Mouse (Mus musculus): ENCODE data around the gene Plagl1. TPM values are rescaled to one million over a fixed set of nuclear protein-coding genes. Genes with fewer than 3 reads are reported as not detected.

Plagl1 gene
- polyA plus RNA-seq, 1 experiment from 2014 or later, result 64.5 TPM

GRCm38 (mm10) chr10:13135751-13136150, 75.4 kb downstream of the Plagl1 start:
- no peak overlapping the region for H3K4me3 ChIP-seq (replicated peaks)
- no peak for ATAC-seq (ENCODE audit: insufficient number of reproducible peaks, insufficient read depth, low FRiP score, low TSS enrichment, low read depth)
- H3K27ac ChIP-seq, result no peak overlapping the region
- 94% methylated on average over 7 of the region's 7 CpGs for WGBS
- H3K9ac ChIP-seq (replicated peaks), result no peak overlapping the region
- no peaks in the 10 kb centered on the region for H3K27me3 ChIP-seq
- no peaks in the 10 kb centered on the region for H3K9me3 ChIP-seq
- no peak overlapping the region for H3K4me2 ChIP-seq
- no peaks in the 10 kb centered on the region for H3K36me3 ChIP-seq
- no peaks in the 10 kb centered on the region for H3K4me1 ChIP-seq (replicated peaks)

- Histone ChIP-seq H3K27ac (no peak overlapping the region), H3K4me3 (replicated peaks) (no peak overlapping the region), H3K27me3 (no peaks in the 10 kb centered on the region), H3K9ac (replicated peaks) (no peak overlapping the region), H3K9me3 (no peaks in the 10 kb centered on the region), H3K4me2 (no peak overlapping the region), H3K36me3 (no peaks in the 10 kb centered on the region), H3K4me1 (replicated peaks) (no peaks in the 10 kb centered on the region)
- 88% methylated on average over 6 of the region's 6 CpGs for WGBS
- no peak for ATAC-seq (ENCODE audit: insufficient number of reproducible peaks, insufficient read depth, low FRiP score, low TSS enrichment, low read depth)
These were observed 77.6 kb downstream of the Plagl1 start for GRCm38 (mm10) chr10:13137906-13138305.

- Histone ChIP-seq H3K9ac (replicated peaks) (no peak overlapping the region), H3K36me3 (no peaks in the 10 kb centered on the region), H3K9me3 (no peaks in the 10 kb centered on the region), H3K27ac (no peak overlapping the region), H3K27me3 (no peaks in the 10 kb centered on the region), H3K4me1 (replicated peaks) (no peaks in the 10 kb centered on the region), H3K4me3 (replicated peaks) (no peak overlapping the region), H3K4me2 (no peak overlapping the region)
- ATAC-seq (ENCODE audit: insufficient number of reproducible peaks, insufficient read depth, low FRiP score, low TSS enrichment, low read depth), result no peak
- 85% methylated on average over 2 of the region's 2 CpGs for WGBS
These were observed 80.1 kb downstream of the Plagl1 start for GRCm38 (mm10) chr10:13140434-13140833.

GRCm38 (mm10) chr10:13150435-13150834, 90.1 kb downstream of the Plagl1 start:
- WGBS, result 76% methylated on average over 3 of the region's 3 CpGs
- H3K4me3 ChIP-seq (replicated peaks), result no peak overlapping the region
- ATAC-seq (ENCODE audit: insufficient number of reproducible peaks, insufficient read depth, low FRiP score, low TSS enrichment, low read depth), result peak; percentile 31; the same call in 1 of the 2 replicates
- H3K4me2 ChIP-seq, result no peak overlapping the region
- H3K36me3 ChIP-seq, result no peaks in the 10 kb centered on the region
- H3K27ac ChIP-seq, result 0 out of 2 replicates have a peak overlapping the region, but pooled peaks have one; percentile 2
- no peaks in the 10 kb centered on the region for H3K9me3 ChIP-seq
- H3K4me1 ChIP-seq (replicated peaks), result no peaks in the 10 kb centered on the region
- H3K9ac ChIP-seq (replicated peaks), result no peak overlapping the region
- H3K27me3 ChIP-seq, result no peaks in the 10 kb centered on the region

GRCm38 (mm10) chr10:13151353-13151752, 91.0 kb downstream of the Plagl1 start:
- H3K4me1 ChIP-seq (replicated peaks), result no peaks in the 10 kb centered on the region
- 83% methylated on average over 5 of the region's 5 CpGs for WGBS
- no peak overlapping the region for H3K4me3 ChIP-seq (replicated peaks)
- H3K36me3 ChIP-seq, result no peaks in the 10 kb centered on the region
- H3K4me2 ChIP-seq, result no peak overlapping the region
- H3K9ac ChIP-seq (replicated peaks), result no peak overlapping the region
- H3K27ac ChIP-seq, result 0 out of 2 replicates have a peak overlapping the region, but pooled peaks have one; percentile 30
- H3K9me3 ChIP-seq, result no peaks in the 10 kb centered on the region
- H3K27me3 ChIP-seq, result no peaks in the 10 kb centered on the region
- ATAC-seq (ENCODE audit: insufficient number of reproducible peaks, insufficient read depth, low FRiP score, low TSS enrichment, low read depth), result no peak

GRCm38 (mm10) chr10:13152811-13153364, 92.6 kb downstream of the Plagl1 start:
- 0 out of 2 replicates have a peak, but pooled peaks cover 1% of the 10 kb centered on the region for H3K9me3 ChIP-seq

GRCm38 (mm10) chr10:13155377-13155776, 95.1 kb downstream of the Plagl1 start:
- ATAC-seq (ENCODE audit: insufficient number of reproducible peaks, insufficient read depth, low FRiP score, low TSS enrichment, low read depth), result no peak
- H3K27me3 ChIP-seq, result no peaks in the 10 kb centered on the region
- H3K4me2 ChIP-seq, result no peak overlapping the region
- 0 out of 2 replicates have a peak, but pooled peaks cover 3% of the 10 kb centered on the region for H3K9me3 ChIP-seq
- no peak overlapping the region for H3K27ac ChIP-seq
- no peak overlapping the region for H3K9ac ChIP-seq (replicated peaks)
- H3K4me1 ChIP-seq (replicated peaks), result no peaks in the 10 kb centered on the region
- 82% methylated on average over 5 of the region's 5 CpGs for WGBS
- H3K36me3 ChIP-seq, result no peaks in the 10 kb centered on the region
- H3K4me3 ChIP-seq (replicated peaks), result no peak overlapping the region

More at GRCm38 (mm10) chr10:13152811-13153364, 92.6 kb downstream of the Plagl1 start:
- 67% methylated on average over 4 of the region's 4 CpGs for WGBS
- Histone ChIP-seq H3K4me1 (replicated peaks) (no peaks in the 10 kb centered on the region), H3K4me3 (replicated peaks) (no peak overlapping the region), H3K4me2 (no peak overlapping the region), H3K9ac (replicated peaks) (no peak overlapping the region), H3K27me3 (no peaks in the 10 kb centered on the region), H3K36me3 (no peaks in the 10 kb centered on the region), H3K27ac (no peak overlapping the region)
- no peak for ATAC-seq (ENCODE audit: insufficient number of reproducible peaks, insufficient read depth, low FRiP score, low TSS enrichment, low read depth)

GRCm38 (mm10) chr10:13160913-13161312, 100.6 kb downstream of the Plagl1 start:
- Histone ChIP-seq H3K27me3 (no peaks in the 10 kb centered on the region), H3K4me2 (no peak overlapping the region), H3K9me3 (peaks cover 9% of the 10 kb centered on the region; the same call in 1 of the 2 replicates), H3K27ac (no peak overlapping the region), H3K36me3 (no peaks in the 10 kb centered on the region), H3K4me3 (replicated peaks) (no peak overlapping the region), H3K4me1 (replicated peaks) (no peaks in the 10 kb centered on the region), H3K9ac (replicated peaks) (no peak overlapping the region)
- no peak for ATAC-seq (ENCODE audit: insufficient number of reproducible peaks, insufficient read depth, low FRiP score, low TSS enrichment, low read depth)
- 80% methylated on average over 4 of the region's 4 CpGs for WGBS

- H3K27ac ChIP-seq, result no peak overlapping the region
- H3K9me3 ChIP-seq, result peaks cover 9% of the 10 kb centered on the region; the same call in 1 of the 2 replicates
- no peaks in the 10 kb centered on the region for H3K27me3 ChIP-seq
- H3K4me3 ChIP-seq (replicated peaks), result no peak overlapping the region
- WGBS, result 65% methylated on average over 4 of the region's 4 CpGs
- H3K36me3 ChIP-seq, result no peaks in the 10 kb centered on the region
- no peak overlapping the region for H3K9ac ChIP-seq (replicated peaks)
- no peak for ATAC-seq (ENCODE audit: insufficient number of reproducible peaks, insufficient read depth, low FRiP score, low TSS enrichment, low read depth)
- H3K4me2 ChIP-seq, result no peak overlapping the region
- no peaks in the 10 kb centered on the region for H3K4me1 ChIP-seq (replicated peaks)
These were observed 101.7 kb downstream of the Plagl1 start for GRCm38 (mm10) chr10:13162031-13162430.

- Histone ChIP-seq H3K9me3 (peaks cover 5% of the 10 kb centered on the region; the same call in 1 of the 2 replicates), H3K27ac (no peak overlapping the region), H3K9ac (replicated peaks) (no peak overlapping the region), H3K27me3 (no peaks in the 10 kb centered on the region), H3K4me2 (no peak overlapping the region), H3K4me3 (replicated peaks) (no peak overlapping the region), H3K4me1 (replicated peaks) (peaks cover 30% of the 10 kb centered on the region), H3K36me3 (no peaks in the 10 kb centered on the region)
- no peak for ATAC-seq (ENCODE audit: insufficient number of reproducible peaks, insufficient read depth, low FRiP score, low TSS enrichment, low read depth)
- 79% methylated on average over 5 of the region's 5 CpGs for WGBS
These were observed 108.2 kb downstream of the Plagl1 start for GRCm38 (mm10) chr10:13168461-13168860.

- Histone ChIP-seq H3K9me3 (no peaks in the 10 kb centered on the region), H3K4me2 (peak overlapping the region; percentile 15; the same call in 1 of the 2 replicates), H3K27ac (peak overlapping the region; percentile 66), H3K4me3 (replicated peaks) (no peak overlapping the region), H3K36me3 (no peaks in the 10 kb centered on the region), H3K27me3 (no peaks in the 10 kb centered on the region), H3K9ac (replicated peaks) (no peak overlapping the region), H3K4me1 (replicated peaks) (peaks cover 30% of the 10 kb centered on the region)
- 14% methylated on average over 12 of the region's 12 CpGs for WGBS
- peak; percentile 24; the same call in 1 of the 2 replicates for ATAC-seq (ENCODE audit: insufficient number of reproducible peaks, insufficient read depth, low FRiP score, low TSS enrichment, low read depth)
These were observed 110.6 kb downstream of the Plagl1 start for GRCm38 (mm10) chr10:13170739-13171448.
